Mouse (Mus musculus): ENCODE data around the gene Faim2. TPM values are rescaled to one million over a fixed set of nuclear protein-coding genes. Genes with fewer than 3 reads are reported as not detected.

Faim2 gene
- polyA plus RNA-seq, 1 experiment from 2014 or later = not detected

DNA sequence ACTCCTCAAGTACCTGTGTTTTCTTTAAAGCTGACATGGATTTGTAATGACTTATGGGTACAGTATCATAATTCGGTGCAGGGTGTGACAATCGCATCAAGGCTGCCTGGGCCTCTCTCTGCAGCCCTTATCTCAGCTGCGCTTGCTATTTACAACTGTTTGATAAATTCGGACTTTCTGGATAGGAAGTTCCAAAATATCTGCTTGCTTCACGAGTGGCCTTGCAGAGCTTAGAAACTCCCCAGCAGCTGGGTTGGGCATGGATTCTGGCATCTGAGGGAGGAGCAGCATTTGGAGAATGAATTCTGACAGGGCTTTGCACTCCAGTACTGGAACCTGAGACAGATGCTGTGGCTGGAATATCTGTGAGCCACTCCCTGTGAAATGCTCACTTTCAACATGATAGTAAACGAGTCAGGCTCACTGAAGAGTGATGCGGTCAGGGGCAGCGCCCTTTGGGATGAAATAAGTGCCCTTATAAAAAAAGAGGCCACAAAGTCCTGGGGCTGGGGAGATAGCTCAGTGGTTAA is 78.1 kb downstream of the Faim2 start:
- Histone ChIP-seq H3K4me1 (ENCODE audit: control insufficient read depth, insufficient read depth, low read length) (peaks cover 6% of the 10 kb centered on the region; the same call in 1 of the 2 replicates), H3K4me3 (ENCODE audit: low read length) (no peak overlapping the region), H3K27me3 (ENCODE audit: control insufficient read depth, insufficient read depth, low read length) (no peaks in the 10 kb centered on the region), H3K9ac (ENCODE audit: low read depth, low read length) (0 out of 2 replicates have a peak overlapping the region, but pooled peaks have one; percentile 0), H3K27ac (ENCODE audit: low read depth, low read length) (peak overlapping the region; percentile 18; the same call in 1 of the 2 replicates), H3K36me3 (ENCODE audit: control insufficient read depth, insufficient read depth, low read length) (peaks cover 4% of the 10 kb centered on the region; the same call in 1 of the 2 replicates), H3K4me2 (replicated peaks; ENCODE audit: low read depth, low read length) (no peak overlapping the region), H3K9me3 (ENCODE audit: control insufficient read depth, low read length) (no peaks in the 10 kb centered on the region)
- no peak for ATAC-seq (ENCODE audit: low FRiP score, low TSS enrichment)
- 66% methylated on average over 8 of the region's 8 CpGs for WGBS

DNA sequence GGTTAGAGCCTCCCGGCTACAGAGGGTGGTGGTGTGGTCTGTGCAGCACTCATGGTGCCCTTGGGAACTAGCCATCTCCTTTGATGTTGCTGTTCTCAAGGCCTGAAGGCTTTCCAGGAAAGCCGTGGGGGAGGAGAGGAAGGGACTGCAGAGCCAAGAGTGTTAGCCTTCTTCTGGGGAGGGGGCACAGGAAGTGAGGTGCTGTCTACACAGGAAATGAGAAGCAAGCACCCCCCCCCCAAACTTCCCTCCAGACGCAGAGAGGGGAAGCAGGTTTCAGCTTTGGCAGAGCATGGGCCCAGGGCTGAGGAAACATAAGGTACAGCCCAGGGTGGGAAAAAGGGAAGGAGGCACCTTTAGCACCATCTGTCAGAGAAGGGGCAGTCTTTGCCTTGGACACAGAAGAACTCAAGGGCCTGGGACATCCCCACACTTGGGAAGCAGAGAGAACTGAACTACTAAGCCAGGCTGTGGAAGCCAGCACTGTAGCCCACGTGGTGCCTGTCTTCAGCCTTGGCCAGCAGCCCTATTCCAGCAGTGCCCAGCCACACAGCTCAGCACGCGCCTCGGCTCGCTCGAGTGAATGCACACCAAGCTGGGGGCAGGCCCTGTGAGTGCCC is 78.7 kb downstream of the Faim2 start:
- Histone ChIP-seq H3K27ac (ENCODE audit: low read depth, low read length) (peak overlapping the region; percentile 18; the same call in 1 of the 2 replicates), H3K9ac (ENCODE audit: low read depth, low read length) (0 out of 2 replicates have a peak overlapping the region, but pooled peaks have one; percentile 0), H3K36me3 (ENCODE audit: control insufficient read depth, insufficient read depth, low read length) (peaks cover 4% of the 10 kb centered on the region; the same call in 1 of the 2 replicates), H3K27me3 (ENCODE audit: control insufficient read depth, insufficient read depth, low read length) (no peaks in the 10 kb centered on the region), H3K9me3 (ENCODE audit: control insufficient read depth, low read length) (no peaks in the 10 kb centered on the region), H3K4me3 (ENCODE audit: low read length) (no peak overlapping the region), H3K4me1 (ENCODE audit: control insufficient read depth, insufficient read depth, low read length) (peaks cover 6% of the 10 kb centered on the region; the same call in 1 of the 2 replicates), H3K4me2 (replicated peaks; ENCODE audit: low read depth, low read length) (no peak overlapping the region)
- 50% methylated on average over 9 of the region's 9 CpGs for WGBS
- ATAC-seq (ENCODE audit: low FRiP score, low TSS enrichment) = no peak

Other genes starting within 250 kb of the Faim2 start
- gene Prpf40b, start 233.1 kb downstream of the Faim2 start, polyA plus RNA-seq (2014; fragmentation: Nextera tagmentation; extraction: Ambion mirVana) = 39.5 and 63.9 TPM in 2 replicates
- 0.07 and 0.22 TPM in 2 replicates for gene Fam186b, start 232.3 kb downstream of the Faim2 start, polyA plus RNA-seq (2014; fragmentation: Nextera tagmentation; extraction: Ambion mirVana)
- gene Fmnl3, start 157.7 kb downstream of the Faim2 start, polyA plus RNA-seq (2014; fragmentation: Nextera tagmentation; extraction: Ambion mirVana) = 15.0 and 27.9 TPM in 2 replicates
- gene Tmbim6, start 135.3 kb downstream of the Faim2 start, polyA plus RNA-seq (2014; fragmentation: Nextera tagmentation; extraction: Ambion mirVana) = 321 and 409 TPM in 2 replicates
- gene Nckap5l, start 70.4 kb downstream of the Faim2 start, polyA plus RNA-seq (2014; fragmentation: Nextera tagmentation; extraction: Ambion mirVana) = 9.3 and 11.8 TPM in 2 replicates
- gene Bcdin3d, start 53.4 kb downstream of the Faim2 start, polyA plus RNA-seq (2014; fragmentation: Nextera tagmentation; extraction: Ambion mirVana) = 13.2 and 16.9 TPM in 2 replicates
- gene Aqp2, start 50.9 kb upstream of the Faim2 start, polyA plus RNA-seq (2014; fragmentation: Nextera tagmentation; extraction: Ambion mirVana) = 3.7 and 5.4 TPM in 2 replicates
- 0.16 and 0.27 TPM in 2 replicates for gene Aqp5, start 62.6 kb upstream of the Faim2 start, polyA plus RNA-seq (2014; fragmentation: Nextera tagmentation; extraction: Ambion mirVana)
- not detected in 2 replicates for gene Aqp6, start 73.2 kb upstream of the Faim2 start, polyA plus RNA-seq (2014; fragmentation: Nextera tagmentation; extraction: Ambion mirVana)
- gene Racgap1, start 123.5 kb upstream of the Faim2 start, polyA plus RNA-seq (2014; fragmentation: Nextera tagmentation; extraction: Ambion mirVana) = 79.1 and 113 TPM in 2 replicates
- gene Asic1, start 142.2 kb upstream of the Faim2 start, polyA plus RNA-seq (2014; fragmentation: Nextera tagmentation; extraction: Ambion mirVana) = 0.88 and 0.90 TPM in 2 replicates
- 54.3 and 74.2 TPM in 2 replicates for gene Smarcd1, start 174.0 kb upstream of the Faim2 start, polyA plus RNA-seq (2014; fragmentation: Nextera tagmentation; extraction: Ambion mirVana)
- gene Gm17349, start 177.3 kb upstream of the Faim2 start, polyA plus RNA-seq (2014; fragmentation: Nextera tagmentation; extraction: Ambion mirVana) = not detected in 2 replicates
- gene Gpd1, start 189.3 kb upstream of the Faim2 start, polyA plus RNA-seq (2014; fragmentation: Nextera tagmentation; extraction: Ambion mirVana) = 2.0 and 3.1 TPM in 2 replicates
- gene Cox14, start 197.5 kb upstream of the Faim2 start, polyA plus RNA-seq (2014; fragmentation: Nextera tagmentation; extraction: Ambion mirVana) = 184 and 218 TPM in 2 replicates
- gene Cers5, start 244.7 kb upstream of the Faim2 start, polyA plus RNA-seq (2014; fragmentation: Nextera tagmentation; extraction: Ambion mirVana) = 74.9 and 87.7 TPM in 2 replicates

Measured in kidney, embryonic 14.5 days (tissue).